Mouse (Mus musculus): ENCODE results near the gene Slc28a3. TPM values are rescaled to one million over a fixed set of nuclear protein-coding genes. Genes with fewer than 3 reads are reported as not detected.
A peak's percentile ranks its signal among the peaks of the same experiment; 100 is the strongest.

The Slc28a3 gene
- total RNA-seq (2021), result not detected
- long read RNA-seq, experiment 1, result 0 reads
- long read RNA-seq, experiment 2, result 0 reads

- DNase-seq, result no peak
These were observed at the start of gene Slc28a3 for GRCm38 (mm10) chr13:58610716-58611115. Slc28a3 (minus strand) TSS chr13:58610877.

DNA sequence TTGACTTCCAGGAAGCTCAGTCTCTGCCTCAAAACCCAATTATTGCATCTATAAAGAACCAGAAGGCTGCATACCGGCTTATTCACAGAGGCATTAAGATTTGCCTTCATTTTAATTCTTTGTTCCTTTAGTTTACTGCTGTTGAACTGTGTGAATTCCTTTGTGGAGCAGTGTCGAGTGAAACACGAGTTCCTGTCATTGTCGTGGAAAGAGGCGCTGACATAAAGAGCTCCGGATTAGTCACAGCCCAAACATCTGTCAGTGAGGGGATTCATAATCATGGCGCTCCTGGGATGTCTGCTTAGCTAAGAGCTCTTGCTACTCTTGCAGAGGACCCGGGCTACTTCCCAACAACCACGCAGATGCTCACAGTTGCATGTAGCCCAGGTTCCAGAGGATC lies 47.3 kb upstream of the Slc28a3 start:
- DNase-seq, result no peak

DNA sequence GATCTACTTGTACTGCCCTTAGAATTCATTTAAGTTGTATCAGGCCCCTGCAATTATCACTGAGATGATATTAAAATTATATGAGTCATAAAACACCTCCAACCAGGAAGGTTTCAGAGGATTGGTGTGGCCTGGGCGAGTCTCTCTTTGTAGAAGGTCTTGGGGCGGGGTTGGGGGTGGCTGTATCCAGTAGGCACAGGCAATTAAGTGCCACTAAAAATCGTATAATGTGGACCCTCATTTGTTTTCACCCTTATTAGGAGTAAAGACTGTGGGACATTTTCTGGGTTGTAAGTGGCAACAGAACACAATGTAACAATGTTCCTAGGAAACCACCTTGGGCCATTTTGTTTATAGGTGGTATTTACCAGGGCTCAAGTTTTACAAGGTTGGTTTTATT lies 46.2 kb upstream of the Slc28a3 start:
- no peak for DNase-seq

GRCm38 (mm10) chr13:58655552-58655951 lies 44.9 kb upstream of the Slc28a3 start:
- no peak for DNase-seq

GRCm38 (mm10) chr13:58640330-58640729 lies 29.7 kb upstream of the Slc28a3 start:
- DNase-seq, result no peak

- no peak for DNase-seq
These were observed 28.3 kb upstream of the Slc28a3 start for GRCm38 (mm10) chr13:58638950-58639349.

DNA sequence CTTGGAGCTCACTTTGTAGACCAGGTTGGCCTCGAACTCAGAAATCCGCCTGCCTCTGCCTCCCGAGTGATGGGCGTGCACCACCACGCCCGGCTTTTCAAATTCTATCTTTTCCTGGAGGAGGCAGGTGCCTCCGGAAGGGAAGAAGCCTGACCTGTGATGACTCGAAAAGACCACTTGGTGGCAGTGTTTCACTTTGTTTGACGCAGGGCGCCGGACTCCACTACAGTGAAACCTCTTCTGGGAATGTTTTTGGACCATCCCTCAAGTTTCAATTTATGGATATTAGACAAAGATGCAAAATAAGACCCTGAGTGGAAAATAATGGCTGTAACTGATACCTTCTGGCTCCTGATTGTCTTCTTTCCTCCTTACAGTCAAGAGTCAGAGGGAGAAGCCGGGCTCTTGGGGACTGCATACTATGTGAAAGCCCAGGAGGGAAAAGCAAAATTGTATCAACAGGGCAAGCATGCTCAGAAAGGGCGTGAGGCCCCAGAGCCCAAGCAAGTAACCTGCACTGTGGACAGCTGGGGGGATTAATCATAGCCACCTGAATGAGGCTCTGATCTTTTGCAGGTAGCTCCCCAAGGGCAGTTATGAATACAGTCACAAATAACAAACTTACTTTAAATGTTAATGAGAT lies 26.8 kb upstream of the Slc28a3 start:
- DNase-seq, result no peak

DNA sequence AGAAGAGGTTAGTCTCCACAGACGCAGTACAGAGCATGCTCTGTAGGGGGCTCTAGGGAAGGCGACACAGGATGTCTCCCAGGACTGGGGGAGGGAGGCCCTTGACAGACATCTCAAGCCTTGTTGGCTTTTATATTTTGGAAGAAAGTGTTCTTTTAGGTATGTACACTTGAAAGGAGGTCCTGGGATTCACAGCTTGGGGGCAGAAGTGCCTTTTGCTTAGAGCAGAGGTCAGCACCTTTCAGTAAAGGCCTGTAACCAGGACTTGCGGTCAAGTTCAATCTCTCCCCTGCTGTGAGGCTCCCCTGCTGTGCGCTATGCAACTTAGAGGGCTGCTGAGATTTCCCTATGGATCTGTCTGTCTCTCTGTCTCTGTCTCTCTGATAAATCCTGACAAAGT lies 23.2 kb upstream of the Slc28a3 start:
- DNase-seq, result no peak

GRCm38 (mm10) chr13:58630756-58631155 lies 20.1 kb upstream of the Slc28a3 start:
- DNase-seq, result no peak

DNA sequence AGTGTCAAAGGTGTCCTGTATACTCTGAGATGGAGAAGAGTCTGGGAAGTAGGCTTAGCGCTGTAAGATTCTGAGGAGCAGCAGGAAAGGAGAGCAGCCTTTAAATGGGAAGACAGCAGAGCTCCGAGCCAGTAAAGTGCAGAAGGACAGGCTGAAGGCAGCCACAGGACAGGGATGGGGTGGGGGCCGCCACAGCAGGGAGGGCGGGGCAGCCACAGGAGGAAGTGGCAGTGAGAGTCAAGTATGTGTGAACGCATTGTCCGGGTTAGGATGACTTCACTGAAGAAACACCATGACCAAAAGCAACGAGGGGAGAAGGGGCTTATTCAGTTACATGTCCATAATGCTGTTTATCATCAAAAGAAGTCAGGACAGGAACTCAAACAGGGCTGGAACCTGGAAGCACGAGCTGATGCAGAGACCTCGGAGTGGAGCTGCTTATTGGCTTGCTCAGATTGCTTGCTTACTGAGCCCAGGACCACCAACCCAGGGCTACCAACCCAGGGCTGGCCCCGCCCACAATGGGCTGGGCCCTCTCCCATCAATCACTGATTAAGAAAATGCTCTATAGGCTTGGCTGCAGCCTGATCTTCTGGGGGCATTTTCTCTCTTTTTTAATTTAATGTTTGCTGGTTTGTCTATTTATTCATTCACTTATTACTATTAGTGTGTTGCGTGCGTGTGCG lies 18.8 kb upstream of the Slc28a3 start:
- no peak for DNase-seq

GRCm38 (mm10) chr13:58622647-58623046 lies 12.0 kb upstream of the Slc28a3 start:
- no peak for DNase-seq

- no peak for DNase-seq
These were observed 8.6 kb upstream of the Slc28a3 start for GRCm38 (mm10) chr13:58619301-58619700.

GRCm38 (mm10) chr13:58610059-58610458 lies 618 bp downstream of the Slc28a3 start:
- no peak for DNase-seq

- peak; percentile 18 for DNase-seq
These were observed 9.3 kb downstream of the Slc28a3 start for GRCm38 (mm10) chr13:58601201-58601855.

DNA sequence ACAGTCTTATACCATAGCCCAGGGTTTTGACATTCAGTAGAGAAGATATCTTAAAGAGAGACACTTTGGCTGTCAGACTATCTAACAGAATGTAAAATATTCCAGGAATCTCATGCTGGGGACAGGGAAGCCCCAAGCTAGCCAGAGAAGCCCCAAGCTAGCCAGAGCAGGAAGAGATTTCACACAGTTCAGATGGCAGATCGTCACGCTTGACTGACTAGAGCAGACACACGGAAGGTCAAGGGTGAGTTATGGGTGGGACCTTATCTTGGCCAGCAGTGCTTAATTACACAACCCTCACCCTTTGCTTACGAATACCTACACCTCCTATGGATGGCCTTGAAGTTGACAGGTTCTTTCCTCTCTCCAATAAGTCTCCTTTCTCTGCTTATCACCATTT lies 12.1 kb downstream of the Slc28a3 start:
- no peak for DNase-seq

DNA sequence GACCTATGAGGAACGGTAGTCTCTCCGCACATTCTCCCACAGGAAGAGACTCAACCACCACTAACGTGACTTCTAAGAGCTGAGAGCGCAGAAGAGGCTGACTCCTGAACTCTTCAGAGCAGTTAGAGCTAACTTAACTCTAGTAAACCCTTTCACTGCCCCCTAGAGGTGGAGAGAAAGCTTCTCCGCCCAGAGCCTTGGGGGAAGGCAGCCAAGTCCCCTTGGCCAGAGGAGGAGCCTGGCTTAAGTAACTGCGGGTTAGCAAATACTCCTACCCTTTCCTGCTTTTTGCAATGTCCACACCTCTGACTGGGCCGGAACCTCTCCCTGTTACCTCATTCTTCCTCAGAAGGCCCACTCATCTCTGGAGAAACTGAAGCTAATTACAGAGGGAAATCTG lies 17.5 kb downstream of the Slc28a3 start:
- peak; percentile 72 for DNase-seq

- DNase-seq, result no peak
These were observed 18.8 kb downstream of the Slc28a3 start for GRCm38 (mm10) chr13:58591912-58592311.

- DNase-seq, result no peak
These were observed 20.0 kb downstream of the Slc28a3 start for GRCm38 (mm10) chr13:58590630-58591029.

DNA sequence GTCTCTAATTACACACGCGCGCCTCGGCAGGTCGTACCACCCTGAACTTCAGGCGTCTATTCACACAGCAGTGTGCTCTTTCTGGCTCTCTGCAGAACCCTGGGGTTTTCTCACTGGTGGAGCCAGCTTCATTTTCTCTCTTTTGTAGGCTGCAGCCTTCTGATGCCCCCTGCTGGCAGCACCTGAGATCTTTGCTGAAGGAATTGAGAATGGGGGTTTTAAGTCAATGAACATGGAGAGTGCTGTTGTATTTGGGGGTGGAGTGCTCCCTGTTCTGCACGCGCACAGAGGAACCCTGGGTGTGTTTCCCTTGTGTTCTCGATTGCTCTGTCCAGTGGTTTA lies 21.2 kb downstream of the Slc28a3 start:
- DNase-seq, result peak; percentile 31

DNA sequence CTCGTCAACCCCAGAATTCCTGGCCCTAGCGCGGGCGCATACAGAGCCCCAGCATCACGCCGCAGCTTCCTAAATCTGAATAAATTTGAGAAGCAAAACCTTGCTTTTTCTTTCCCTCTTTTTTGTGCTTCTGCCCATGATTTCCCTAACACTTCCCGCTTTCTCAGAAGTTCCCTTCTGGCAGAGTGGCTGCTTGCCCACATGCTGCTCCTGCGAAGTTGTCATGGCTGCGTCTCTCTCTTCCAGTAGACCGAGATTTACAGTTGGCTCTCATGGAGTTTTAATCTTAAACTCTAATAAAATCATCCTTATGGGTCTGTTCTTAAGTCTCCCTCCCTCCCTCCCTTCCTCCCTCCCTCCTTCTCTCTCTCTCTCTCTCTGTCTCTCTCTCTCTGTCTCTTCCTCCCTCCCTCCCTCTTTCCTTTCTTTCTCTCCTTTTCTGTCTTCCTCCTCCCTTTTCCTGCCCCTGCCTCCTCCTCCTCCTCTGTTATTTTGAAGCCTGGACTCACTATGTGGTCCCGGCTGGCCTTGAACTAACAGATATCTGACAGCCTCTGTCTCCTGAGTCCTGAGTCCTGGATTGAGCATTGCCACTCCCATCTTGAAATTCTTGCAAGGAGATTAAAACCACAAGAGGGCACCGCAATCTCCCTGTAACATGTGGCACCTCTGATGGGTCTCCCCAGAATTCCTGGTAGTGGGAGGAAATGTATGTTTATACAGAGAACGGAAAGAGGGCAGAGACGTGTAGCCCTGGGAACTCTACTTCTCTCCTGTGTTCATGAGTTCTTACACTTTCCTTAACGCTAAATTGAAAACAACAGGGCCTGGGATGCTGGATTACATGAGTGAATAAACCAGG lies 21.8 kb downstream of the Slc28a3 start:
- no peak for DNase-seq

- DNase-seq, result no peak
These were observed 22.7 kb downstream of the Slc28a3 start for GRCm38 (mm10) chr13:58587962-58588361.

DNA sequence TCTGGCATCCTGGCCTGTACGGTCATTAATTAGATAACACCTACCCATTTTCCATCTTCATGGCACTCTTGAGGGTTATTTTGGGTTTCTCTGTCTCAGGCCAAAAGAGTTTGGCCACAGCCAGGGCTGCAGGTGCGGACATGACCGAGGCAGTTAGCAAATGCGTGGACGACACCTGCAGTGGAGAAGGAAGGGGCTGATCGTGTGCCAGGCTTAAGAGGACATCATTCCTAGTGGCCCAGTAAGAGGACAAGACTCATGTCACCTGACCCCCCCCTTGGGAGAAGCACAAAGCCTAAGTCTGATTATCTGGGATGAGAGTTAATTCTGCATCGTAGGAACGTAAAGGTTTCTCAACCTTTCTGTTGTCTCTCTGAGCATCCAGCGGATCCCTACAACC lies 44.5 kb downstream of the Slc28a3 start:
- DNase-seq, result no peak
